Mouse (Mus musculus): ENCODE measurements around the gene Higd1c. TPM values are rescaled to one million over a fixed set of nuclear protein-coding genes. Genes with fewer than 3 reads are reported as not detected.

The Higd1c gene
- polyA plus RNA-seq, 1 experiment from 2014 or later, result not detected

GRCm38 (mm10) chr15:100395561-100395960 lies 31.2 kb downstream of the Higd1c start:
- H3K27ac ChIP-seq, result no peak overlapping the region
- H3K4me3 ChIP-seq, result no peak overlapping the region
- no peaks in the 10 kb centered on the region for H3K9me3 ChIP-seq
- WGBS, result 93% methylated on average over 3 of the region's 3 CpGs
- no peak for ATAC-seq (ENCODE audit: insufficient number of reproducible peaks, insufficient read depth, low FRiP score, low TSS enrichment)
- H3K4me1 ChIP-seq, result no peaks in the 10 kb centered on the region
- no peaks in the 10 kb centered on the region for H3K27me3 ChIP-seq
- H3K9ac ChIP-seq, result no peak overlapping the region
- peaks cover 75% of the 10 kb centered on the region for H3K36me3 ChIP-seq
- no peak overlapping the region for H3K4me2 ChIP-seq (replicated peaks)

- ATAC-seq (ENCODE audit: insufficient number of reproducible peaks, insufficient read depth, low FRiP score, low TSS enrichment), result no peak
- WGBS, result 90% methylated on average over 16 of the region's 16 CpGs
- Histone ChIP-seq H3K9me3 (no peaks in the 10 kb centered on the region), H3K27me3 (no peaks in the 10 kb centered on the region), H3K4me2 (replicated peaks) (no peak overlapping the region), H3K27ac (no peak overlapping the region), H3K4me3 (no peak overlapping the region), H3K36me3 (peaks cover 98% of the 10 kb centered on the region), H3K9ac (no peak overlapping the region), H3K4me1 (no peaks in the 10 kb centered on the region)
These were observed 36.4 kb downstream of the Higd1c start for GRCm38 (mm10) chr15:100400592-100401250.

- Histone ChIP-seq H3K9me3 (no peaks in the 10 kb centered on the region), H3K36me3 (peaks cover 94% of the 10 kb centered on the region), H3K4me2 (replicated peaks) (no peak overlapping the region)
These were observed 37.5 kb downstream of the Higd1c start for GRCm38 (mm10) chr15:100401811-100402210.

DNA sequence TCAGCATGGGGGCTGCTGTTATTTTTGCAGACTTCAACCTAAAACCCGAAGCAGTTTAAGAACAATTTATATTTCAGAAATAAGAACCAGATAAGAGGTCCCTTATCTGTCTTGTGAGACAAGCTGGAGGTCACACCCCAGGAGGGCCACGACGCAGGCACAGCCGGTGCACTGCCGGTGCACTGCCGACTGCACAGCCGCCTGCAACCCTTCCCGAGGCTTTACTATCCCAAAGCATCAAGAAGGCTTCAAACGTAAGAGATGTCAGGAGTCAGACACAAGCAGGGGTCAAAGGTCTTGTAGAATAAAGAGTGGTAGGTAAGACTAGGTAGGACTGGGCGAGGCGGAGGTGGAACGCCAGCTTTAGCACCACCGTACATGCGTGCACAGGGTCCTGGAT lies 38.0 kb downstream of the Higd1c start:
- ATAC-seq (ENCODE audit: insufficient number of reproducible peaks, insufficient read depth, low FRiP score, low TSS enrichment), result no peak
- no peaks in the 10 kb centered on the region for H3K4me1 ChIP-seq
- 89% methylated on average over 14 of the region's 14 CpGs for WGBS

More at GRCm38 (mm10) chr15:100401811-100402210, 37.5 kb downstream of the Higd1c start:
- Histone ChIP-seq H3K4me3 (no peak overlapping the region), H3K4me1 (no peaks in the 10 kb centered on the region), H3K27ac (no peak overlapping the region), H3K9ac (no peak overlapping the region), H3K27me3 (no peaks in the 10 kb centered on the region)
- 82% methylated on average over 4 of the region's 4 CpGs for WGBS
- no peak for ATAC-seq (ENCODE audit: insufficient number of reproducible peaks, insufficient read depth, low FRiP score, low TSS enrichment)

DNA sequence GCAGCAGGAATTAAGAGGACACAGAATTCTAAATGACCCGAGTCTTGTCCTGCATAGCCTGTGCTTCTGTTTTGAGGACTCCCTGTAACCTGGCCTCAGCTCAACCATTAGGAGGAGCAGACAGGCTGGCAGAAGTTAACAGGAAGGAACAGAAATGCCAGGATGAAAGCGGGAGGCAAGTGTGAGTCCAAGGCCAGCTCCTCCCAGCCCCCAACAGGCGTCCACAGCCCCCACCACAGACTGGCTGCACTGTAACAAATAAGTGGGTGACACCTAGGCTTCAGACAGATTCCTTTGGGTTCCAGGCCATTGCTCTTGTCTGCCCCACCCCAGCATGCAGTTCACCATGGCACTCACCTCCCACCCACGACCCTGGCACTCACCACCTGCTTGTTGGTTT lies 38.5 kb downstream of the Higd1c start:
- Histone ChIP-seq H3K9ac (no peak overlapping the region), H3K27me3 (no peaks in the 10 kb centered on the region), H3K27ac (no peak overlapping the region), H3K9me3 (no peaks in the 10 kb centered on the region), H3K36me3 (peaks cover 89% of the 10 kb centered on the region), H3K4me3 (no peak overlapping the region), H3K4me1 (no peaks in the 10 kb centered on the region), H3K4me2 (replicated peaks) (no peak overlapping the region)
- WGBS, result 89% methylated on average over 4 of the region's 4 CpGs
- no peak for ATAC-seq (ENCODE audit: insufficient number of reproducible peaks, insufficient read depth, low FRiP score, low TSS enrichment)

More for the DNA sequence above, 38.0 kb downstream of the Higd1c start:
- no peak overlapping the region for H3K4me2 ChIP-seq (replicated peaks)
- H3K27me3 ChIP-seq, result no peaks in the 10 kb centered on the region
- no peak overlapping the region for H3K9ac ChIP-seq
- peaks cover 91% of the 10 kb centered on the region for H3K36me3 ChIP-seq
- no peaks in the 10 kb centered on the region for H3K9me3 ChIP-seq
- no peak overlapping the region for H3K27ac ChIP-seq
- H3K4me3 ChIP-seq, result no peak overlapping the region

DNA sequence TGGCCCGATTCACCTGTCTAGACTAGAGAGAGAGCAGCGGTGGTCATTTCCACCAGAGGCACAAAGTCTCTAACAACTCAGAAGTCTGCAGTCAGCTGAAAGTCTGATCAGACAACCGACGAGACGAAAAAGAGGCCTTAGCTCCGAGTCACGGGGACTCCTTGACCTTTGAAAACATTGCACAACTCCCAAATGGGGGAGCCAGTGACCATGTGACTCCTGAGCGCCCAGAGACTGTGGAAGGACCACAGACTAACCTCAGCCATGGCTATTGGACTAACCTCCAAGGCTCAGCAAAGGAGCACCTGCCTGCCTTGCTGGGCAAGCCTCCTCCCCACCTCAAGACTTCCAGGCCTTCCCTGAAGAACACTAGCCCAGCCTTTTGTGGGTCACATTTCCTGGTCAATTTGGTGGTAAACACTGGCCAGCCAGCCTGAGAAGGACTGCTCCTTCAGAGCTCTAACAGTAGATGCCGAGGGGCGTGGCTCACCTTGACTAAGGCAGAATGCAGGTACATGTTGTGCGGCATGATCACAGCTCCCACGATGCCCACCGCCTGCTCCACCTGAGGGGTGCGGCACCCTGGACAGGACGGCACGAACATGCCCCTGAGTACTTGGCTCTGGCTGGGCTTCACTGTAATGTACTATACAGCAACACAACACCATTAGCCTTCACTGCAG lies 39.1 kb downstream of the Higd1c start:
- H3K36me3 ChIP-seq, result peaks cover 89% of the 10 kb centered on the region
- no peak for ATAC-seq (ENCODE audit: insufficient number of reproducible peaks, insufficient read depth, low FRiP score, low TSS enrichment)
- WGBS, result 92% methylated on average over 16 of the region's 16 CpGs

GRCm38 (mm10) chr15:100406088-100406487 lies 41.7 kb downstream of the Higd1c start:
- Histone ChIP-seq H3K27ac (no peak overlapping the region), H3K4me2 (replicated peaks) (no peak overlapping the region), H3K27me3 (no peaks in the 10 kb centered on the region), H3K9me3 (no peaks in the 10 kb centered on the region), H3K9ac (no peak overlapping the region), H3K4me3 (no peak overlapping the region), H3K36me3 (peaks cover 85% of the 10 kb centered on the region), H3K4me1 (no peaks in the 10 kb centered on the region)
- 86% methylated on average over 5 of the region's 5 CpGs for WGBS
- ATAC-seq (ENCODE audit: insufficient number of reproducible peaks, insufficient read depth, low FRiP score, low TSS enrichment), result no peak

More for the DNA sequence above, 39.1 kb downstream of the Higd1c start:
- no peaks in the 10 kb centered on the region for H3K4me1 ChIP-seq
- no peak overlapping the region for H3K27ac ChIP-seq
- no peak overlapping the region for H3K4me3 ChIP-seq
- no peaks in the 10 kb centered on the region for H3K9me3 ChIP-seq
- H3K4me2 ChIP-seq (replicated peaks), result no peak overlapping the region
- H3K9ac ChIP-seq, result no peak overlapping the region
- H3K27me3 ChIP-seq, result no peaks in the 10 kb centered on the region

GRCm38 (mm10) chr15:100410918-100411672 lies 46.8 kb downstream of the Higd1c start:
- 0 out of 2 replicates have a peak, but pooled peaks have one; percentile 35 for ATAC-seq (ENCODE audit: insufficient number of reproducible peaks, insufficient read depth, low FRiP score, low TSS enrichment)
- Histone ChIP-seq H3K4me1 (no peaks in the 10 kb centered on the region), H3K4me3 (no peak overlapping the region), H3K9ac (no peak overlapping the region), H3K27me3 (no peaks in the 10 kb centered on the region), H3K9me3 (no peaks in the 10 kb centered on the region), H3K4me2 (replicated peaks) (no peak overlapping the region), H3K36me3 (peaks cover 46% of the 10 kb centered on the region), H3K27ac (no peak overlapping the region)
- WGBS, result 65% methylated on average over 14 of the region's 14 CpGs

DNA sequence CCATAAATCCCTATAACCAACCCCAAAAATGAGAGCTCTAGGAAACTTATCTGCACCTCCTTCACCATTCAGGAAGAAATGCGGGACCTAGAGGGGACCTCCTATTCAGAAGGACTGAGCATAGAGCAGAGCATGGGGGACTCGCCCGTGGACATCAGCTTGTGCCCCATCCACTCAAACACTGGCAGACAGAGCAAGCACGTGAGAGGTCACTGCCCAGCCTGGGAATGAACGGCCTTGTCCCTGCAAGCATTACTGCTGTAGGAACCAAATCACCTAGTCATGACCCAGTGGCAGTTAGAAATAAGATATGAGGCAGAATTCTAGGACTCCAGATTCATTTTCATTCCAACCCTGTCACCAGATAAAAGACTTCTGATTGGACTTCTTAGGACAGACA lies 47.4 kb downstream of the Higd1c start:
- no peaks in the 10 kb centered on the region for H3K9me3 ChIP-seq
- H3K4me3 ChIP-seq, result no peak overlapping the region
- H3K27ac ChIP-seq, result no peak overlapping the region
- no peak overlapping the region for H3K9ac ChIP-seq
- H3K36me3 ChIP-seq, result peaks cover 43% of the 10 kb centered on the region
- H3K4me2 ChIP-seq (replicated peaks), result no peak overlapping the region
- no peaks in the 10 kb centered on the region for H3K27me3 ChIP-seq
- no peak for ATAC-seq (ENCODE audit: insufficient number of reproducible peaks, insufficient read depth, low FRiP score, low TSS enrichment)
- H3K4me1 ChIP-seq, result no peaks in the 10 kb centered on the region
- 86% methylated on average over 5 of the region's 5 CpGs for WGBS

GRCm38 (mm10) chr15:100413306-100413705 lies 49.0 kb downstream of the Higd1c start:
- Histone ChIP-seq H3K27me3 (no peaks in the 10 kb centered on the region), H3K4me3 (no peak overlapping the region), H3K36me3 (peaks cover 33% of the 10 kb centered on the region), H3K27ac (no peak overlapping the region), H3K4me1 (peaks cover 4% of the 10 kb centered on the region; the same call in 1 of the 2 replicates), H3K9ac (no peak overlapping the region), H3K4me2 (replicated peaks) (no peak overlapping the region), H3K9me3 (no peaks in the 10 kb centered on the region)
- WGBS, result 72% methylated on average over 4 of the region's 5 CpGs
- ATAC-seq (ENCODE audit: insufficient number of reproducible peaks, insufficient read depth, low FRiP score, low TSS enrichment), result no peak

DNA sequence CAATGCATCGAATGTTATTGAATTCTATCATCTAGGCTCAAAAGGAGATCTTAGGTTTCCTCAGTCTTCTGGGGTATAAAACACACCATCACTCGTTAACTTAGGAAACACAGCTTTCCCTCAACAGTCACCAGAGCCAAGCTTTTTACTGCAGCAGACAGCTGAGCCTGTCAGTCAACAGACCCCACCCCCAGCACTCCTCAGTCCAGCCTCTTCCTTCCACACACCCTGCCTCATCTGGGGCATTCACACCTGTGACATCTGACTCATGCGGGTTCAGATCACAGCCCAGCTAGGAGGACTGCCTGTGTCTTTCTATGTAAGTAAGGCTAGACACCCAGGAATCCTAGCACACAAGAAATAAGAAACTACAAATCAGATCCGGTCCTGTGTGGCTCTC lies 49.7 kb downstream of the Higd1c start:
- peaks cover 5% of the 10 kb centered on the region; the same call in 1 of the 2 replicates for H3K4me1 ChIP-seq
- H3K9ac ChIP-seq, result no peak overlapping the region
- no peak overlapping the region for H3K4me3 ChIP-seq
- peaks cover 27% of the 10 kb centered on the region for H3K36me3 ChIP-seq
- H3K27ac ChIP-seq, result no peak overlapping the region
- no peak for ATAC-seq (ENCODE audit: insufficient number of reproducible peaks, insufficient read depth, low FRiP score, low TSS enrichment)
- WGBS, result 69% methylated on average over 4 of the region's 4 CpGs
- no peaks in the 10 kb centered on the region for H3K9me3 ChIP-seq
- H3K27me3 ChIP-seq, result no peaks in the 10 kb centered on the region
- no peak overlapping the region for H3K4me2 ChIP-seq (replicated peaks)
